Mouse (Mus musculus): ENCODE results near the gene Cnga4. TPM values are rescaled to one million over a fixed set of nuclear protein-coding genes. Genes with fewer than 3 reads are reported as not detected.
"Not testable (repeated sequence)": the region's sequence is repeated elsewhere in the genome, so short reads cannot be mapped to it uniquely, and the experiment has no call there.

Gene Cnga4
- total RNA-seq (2021), result under 1 TPM; 0.36 to 0.43 TPM

GRCm38 (mm10) chr7:105404268-105404667, at the start of gene Cnga4:
TSS of gene Cnga4 (plus strand) at chr7:105404568.
- intact Hi-C loops (cut with DNase I), result no loop called here
- no peak for DNase-seq (ENCODE audit: extremely low spot score in 1 of 2, low spot score in 2 of 2)

GRCm38 (mm10) chr7:105356064-105356463, 48.3 kb upstream of the Cnga4 start:
- intact Hi-C loops (cut with DNase I); DNase-seq (ENCODE audit: extremely low spot score in 1 of 2, low spot score in 2 of 2): not testable (repeated sequence)

GRCm38 (mm10) chr7:105356487-105356886, 47.9 kb upstream of the Cnga4 start:
- DNase-seq (ENCODE audit: extremely low spot score in 1 of 2, low spot score in 2 of 2); intact Hi-C loops (cut with DNase I): not testable (repeated sequence)

GRCm38 (mm10) chr7:105361713-105362112, 42.7 kb upstream of the Cnga4 start:
- DNase-seq (ENCODE audit: extremely low spot score in 1 of 2, low spot score in 2 of 2), result no peak
- intact Hi-C loops (cut with DNase I), result no loop called here

- intact Hi-C loops (cut with DNase I), result no loop called here
- DNase-seq (ENCODE audit: extremely low spot score in 1 of 2, low spot score in 2 of 2), result no peak
Observed at GRCm38 (mm10) chr7:105367268-105367667, 37.1 kb upstream of the Cnga4 start.

- DNase-seq (ENCODE audit: extremely low spot score in 1 of 2, low spot score in 2 of 2), result no peak
- intact Hi-C loops (cut with DNase I), result no loop called here
Observed at GRCm38 (mm10) chr7:105367930-105368329, 36.4 kb upstream of the Cnga4 start, which contains the start of gene Olfr692. TSS of gene Olfr692 (plus strand) at chr7:105368230.

GRCm38 (mm10) chr7:105368521-105368920, 35.8 kb upstream of the Cnga4 start:
- intact Hi-C loops (cut with DNase I), result no loop called here
- no peak for DNase-seq (ENCODE audit: extremely low spot score in 1 of 2, low spot score in 2 of 2)

- no peak for DNase-seq (ENCODE audit: extremely low spot score in 1 of 2, low spot score in 2 of 2)
- intact Hi-C loops (cut with DNase I), result no loop called here
Observed at GRCm38 (mm10) chr7:105372912-105373311, 31.5 kb upstream of the Cnga4 start.

GRCm38 (mm10) chr7:105373509-105373908, 30.9 kb upstream of the Cnga4 start:
- intact Hi-C loops (cut with DNase I), result no loop called here
- DNase-seq (ENCODE audit: extremely low spot score in 1 of 2, low spot score in 2 of 2), result no peak

- no peak for DNase-seq (ENCODE audit: extremely low spot score in 1 of 2, low spot score in 2 of 2)
- intact Hi-C loops (cut with DNase I), result no loop called here
Observed at GRCm38 (mm10) chr7:105373976-105374375, 30.4 kb upstream of the Cnga4 start.

GRCm38 (mm10) chr7:105374866-105375265, 29.5 kb upstream of the Cnga4 start, which contains the start of gene Gm5901:
TSS of gene Gm5901 (plus strand) at chr7:105375038.
- intact Hi-C loops (cut with DNase I), result no loop called here

GRCm38 (mm10) chr7:105380329-105380728, 24.0 kb upstream of the Cnga4 start:
- intact Hi-C loops (cut with DNase I), result loop anchor here (2.0 kb wide), 1 partner anchor 14 kb away; no protein-coding TSS in a partner anchor
- no peak for DNase-seq (ENCODE audit: extremely low spot score in 1 of 2, low spot score in 2 of 2)

More at GRCm38 (mm10) chr7:105374866-105375265, 29.5 kb upstream of the Cnga4 start, which contains the start of gene Gm5901:
- no peak for DNase-seq (ENCODE audit: extremely low spot score in 1 of 2, low spot score in 2 of 2)

- intact Hi-C loops (cut with DNase I), result no loop called here
- DNase-seq (ENCODE audit: extremely low spot score in 1 of 2, low spot score in 2 of 2), result no peak
Observed at GRCm38 (mm10) chr7:105387696-105388095, 16.7 kb upstream of the Cnga4 start.

GRCm38 (mm10) chr7:105390236-105390635, 14.1 kb upstream of the Cnga4 start:
- intact Hi-C loops (cut with DNase I), result loop anchor here (10.0 kb wide), 1 partner anchor 215 kb away; no protein-coding TSS in a partner anchor
- DNase-seq (ENCODE audit: extremely low spot score in 1 of 2, low spot score in 2 of 2), result no peak

- intact Hi-C loops (cut with DNase I), result loop anchor here (2.0 to 10.0 kb wide), 2 partner anchors 14 to 220 kb away; no protein-coding TSS in a partner anchor
- no peak for DNase-seq (ENCODE audit: extremely low spot score in 1 of 2, low spot score in 2 of 2)
Observed at GRCm38 (mm10) chr7:105394606-105395005, 9.8 kb upstream of the Cnga4 start.

- intact Hi-C loops (cut with DNase I), result loop anchor here (2.0 to 10.0 kb wide), 2 partner anchors 14 to 220 kb away; no protein-coding TSS in a partner anchor
Observed at GRCm38 (mm10) chr7:105395131-105395820, 9.1 kb upstream of the Cnga4 start.

GRCm38 (mm10) chr7:105396126-105396525, 8.2 kb upstream of the Cnga4 start:
- intact Hi-C loops (cut with DNase I), result loop anchor here (10.0 kb wide), 1 partner anchor 221 kb away; no protein-coding TSS in a partner anchor

More at GRCm38 (mm10) chr7:105395131-105395820, 9.1 kb upstream of the Cnga4 start:
- no peak for DNase-seq (ENCODE audit: extremely low spot score in 1 of 2, low spot score in 2 of 2)

GRCm38 (mm10) chr7:105399058-105399934, 5.1 kb upstream of the Cnga4 start:
- intact Hi-C loops (cut with DNase I), result loop anchor here (10.0 kb wide), 1 partner anchor 224 kb away; no protein-coding TSS in a partner anchor
- DNase-seq (ENCODE audit: extremely low spot score in 1 of 2, low spot score in 2 of 2), result no peak

More at GRCm38 (mm10) chr7:105396126-105396525, 8.2 kb upstream of the Cnga4 start:
- DNase-seq (ENCODE audit: extremely low spot score in 1 of 2, low spot score in 2 of 2), result no peak
